Mouse (Mus musculus) cerebellum, postnatal 10 days (tissue): Measurements from ENCODE around the gene Lhfpl2.
A peak's percentile ranks its signal among the peaks of the same experiment; 100 is the strongest.

ENCODE experiments used
- DNase-seq, 2 experiments: peaks; one replicate each; pipeline ENCODE4 v3.0.0; 2021; ENCODE audit warnings: mixed read lengths in 2 of 2

Lhfpl2 gene

GRCm38 (mm10) chr13:94057563-94058560 lies at the start of gene Lhfpl2:
Gene Lhfpl2, plus strand, starts transcription at chr13:94057796.
- peak; percentile 54 to 76 for DNase-seq

- DNase-seq: no peak
Observed at GRCm38 (mm10) chr13:94011996-94012575, 45.5 kb upstream of the Lhfpl2 start.

GRCm38 (mm10) chr13:94013986-94014385 lies 43.6 kb upstream of the Lhfpl2 start:
- DNase-seq: no peak

- DNase-seq: peak in 1 of 2 experiments; percentile 5
Observed at GRCm38 (mm10) chr13:94024575-94024974, 33.0 kb upstream of the Lhfpl2 start.

- no peak for DNase-seq
Observed at GRCm38 (mm10) chr13:94029147-94029546, 28.4 kb upstream of the Lhfpl2 start.

- no peak for DNase-seq
Observed at GRCm38 (mm10) chr13:94030551-94030950, 27.0 kb upstream of the Lhfpl2 start.

- DNase-seq: no peak
Observed at GRCm38 (mm10) chr13:94037313-94038051, 20.1 kb upstream of the Lhfpl2 start.

- DNase-seq: no peak
Observed at GRCm38 (mm10) chr13:94038052-94038340, 19.6 kb upstream of the Lhfpl2 start.

GRCm38 (mm10) chr13:94050036-94050435 lies 7.6 kb upstream of the Lhfpl2 start:
- no peak for DNase-seq

- DNase-seq: no peak
Observed at GRCm38 (mm10) chr13:94050782-94051181, 6.8 kb upstream of the Lhfpl2 start.

GRCm38 (mm10) chr13:94057036-94057562 lies 497 bp upstream of the Lhfpl2 start:
- no peak for DNase-seq

GRCm38 (mm10) chr13:94058642-94059222 lies 1.1 kb downstream of the Lhfpl2 start:
- DNase-seq: no peak

GRCm38 (mm10) chr13:94059373-94059772 lies 1.8 kb downstream of the Lhfpl2 start:
- DNase-seq: no peak

- peak; percentile 56 to 65 for DNase-seq
Observed at GRCm38 (mm10) chr13:94059778-94060177, 2.2 kb downstream of the Lhfpl2 start.

GRCm38 (mm10) chr13:94060461-94060860 lies 2.9 kb downstream of the Lhfpl2 start:
- no peak for DNase-seq

GRCm38 (mm10) chr13:94061256-94061877 lies 3.8 kb downstream of the Lhfpl2 start:
- DNase-seq: no peak

GRCm38 (mm10) chr13:94062349-94063111 lies 4.9 kb downstream of the Lhfpl2 start:
- no peak for DNase-seq

- no peak for DNase-seq
Observed at GRCm38 (mm10) chr13:94063156-94063555, 5.6 kb downstream of the Lhfpl2 start.

GRCm38 (mm10) chr13:94064571-94064970 lies 7.0 kb downstream of the Lhfpl2 start:
- DNase-seq: no peak

GRCm38 (mm10) chr13:94065276-94066050 lies 7.9 kb downstream of the Lhfpl2 start:
- DNase-seq: peak in 1 of 2 experiments; percentile 57
